Mouse (Mus musculus) embryonic facial prominence, embryonic 12.5 days (tissue): Measurements from ENCODE around the gene Adamts6. TPM values are rescaled to one million over a fixed set of nuclear protein-coding genes. Genes with fewer than 3 reads are reported as not detected.

Experiments used
- polyA plus RNA-seq: library from polyadenylated mRNA; unstranded; fragments of >200 nt; fragmentation: Nextera tagmentation; extraction: Ambion mirVana; gene quantifications from 2 replicates; pipeline ENCODE4 v1.2.1, GENCODE M21; 2016

The Adamts6 gene
- polyA plus RNA-seq, 1 experiment from 2014 or later, result 5.4 TPM

Other genes with a start within 250 kb of the Adamts6 start
- 16.8 and 18.6 TPM in 2 replicates for gene Nln, start 178.2 kb upstream of the Adamts6 start, polyA plus RNA-seq
- gene Sgtb, start 178.1 kb upstream of the Adamts6 start, polyA plus RNA-seq, result 9.6 and 9.7 TPM in 2 replicates
- gene Trappc13, start 109.4 kb upstream of the Adamts6 start, polyA plus RNA-seq, result 70.2 and 70.8 TPM in 2 replicates
- gene Trim23, start 109.0 kb upstream of the Adamts6 start, polyA plus RNA-seq, result 24.4 and 24.6 TPM in 2 replicates
- 71.5 and 73.9 TPM in 2 replicates for gene Cenpk, start 59.2 kb upstream of the Adamts6 start, polyA plus RNA-seq
- gene Ppwd1, start 59.0 kb upstream of the Adamts6 start, polyA plus RNA-seq, result 15.8 and 17.1 TPM in 2 replicates